Mouse (Mus musculus) ES-Bruce4 (cell line): ENCODE results near the gene Pex16.

Experiments used
- CTCF ChIP-seq: IDR thresholded peaks from one replicate; pipeline ENCODE4 v1.8.1; 2011; ENCODE audit warnings: low read depth, low read length
- POLR2A ChIP-seq: IDR thresholded peaks from one replicate; pipeline ENCODE4 v1.8.1; 2011; ENCODE audit warnings: low read length; ENCODE audit not compliant: insufficient read depth

- TF ChIP-seq POLR2A = no peak
- TF ChIP-seq CTCF = peak; percentile 46
Observed at GRCm38 (mm10) chr2:92330840-92331239, 43.6 kb upstream of the Pex16 start.
